Mouse (Mus musculus) left cerebral cortex, adult 11 months (tissue): ENCODE data around the gene Baiap2l1.

Experiments
- DNase-seq: peaks from one replicate; pipeline ENCODE4 v3.0.0; 2022; ENCODE audit warnings: low spot score

The Baiap2l1 gene

DNA sequence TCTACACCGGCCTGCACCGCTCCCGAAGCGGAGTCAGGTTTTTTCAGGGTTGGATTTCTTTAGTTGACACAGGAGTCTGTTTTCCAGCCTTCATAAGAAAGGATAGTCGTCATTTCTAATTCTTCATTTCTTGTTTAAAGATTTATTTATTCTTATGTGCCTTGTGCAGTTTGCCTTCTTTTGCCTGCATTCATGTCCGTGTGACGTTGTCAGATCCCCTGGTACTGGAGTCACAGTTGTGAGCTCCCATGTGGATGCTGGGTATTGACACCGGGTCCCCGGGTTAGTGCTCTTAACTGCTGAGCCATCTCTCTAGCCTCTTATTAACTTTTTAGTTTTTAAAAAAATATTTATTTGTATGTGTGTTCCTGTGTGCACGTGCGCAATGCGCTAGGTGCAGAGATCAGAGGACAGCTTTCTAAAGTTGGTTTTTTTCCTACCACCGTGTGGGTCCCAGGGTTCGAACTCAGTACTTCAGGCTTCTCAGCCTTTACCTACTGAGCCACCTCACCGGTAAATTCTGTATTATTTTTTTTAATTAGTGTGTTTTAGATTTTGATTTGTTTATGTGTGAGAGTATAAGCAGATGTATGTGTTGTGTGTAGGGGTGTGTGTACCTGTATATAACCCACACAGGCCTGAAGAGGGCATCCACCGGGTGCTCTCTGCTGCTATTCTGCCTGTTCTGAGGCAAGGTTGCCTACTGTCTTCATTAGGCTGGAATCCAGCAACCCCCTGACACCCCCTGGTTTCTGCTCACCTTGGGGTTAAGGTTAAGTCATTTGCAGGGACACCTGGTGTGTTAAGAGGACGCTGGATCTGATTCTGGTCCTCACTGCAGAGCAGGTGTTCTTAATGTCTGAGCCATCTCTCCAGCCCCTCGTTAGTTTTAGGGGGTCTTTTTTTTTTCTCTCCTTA, 133.8 kb downstream of the Baiap2l1 start:
- DNase-seq, result no peak

DNA sequence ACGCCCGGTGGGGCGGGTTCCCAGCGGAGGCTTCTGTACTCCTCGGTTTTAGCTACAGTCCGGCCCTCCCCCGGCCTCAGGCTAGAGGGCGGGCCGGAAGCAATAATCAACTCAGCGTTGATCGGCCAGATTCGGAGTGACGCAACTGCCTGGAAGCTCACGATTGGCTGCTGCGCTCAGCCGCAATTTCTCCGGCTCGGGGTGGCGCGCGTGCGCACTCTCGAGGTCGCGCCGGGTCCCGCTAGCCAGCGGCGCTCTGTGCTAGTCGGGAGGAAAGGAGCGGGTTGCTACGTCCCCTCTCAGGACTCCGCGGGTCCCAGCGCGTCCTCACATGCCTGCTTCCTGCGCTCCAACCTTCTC, 134.4 kb downstream of the Baiap2l1 start, which contains the start of gene Tecpr1:
Gene Tecpr1, minus strand, starts transcription at position 113 of the 360 bp plus-strand sequence.
- DNase-seq, result peak; percentile 91

DNA sequence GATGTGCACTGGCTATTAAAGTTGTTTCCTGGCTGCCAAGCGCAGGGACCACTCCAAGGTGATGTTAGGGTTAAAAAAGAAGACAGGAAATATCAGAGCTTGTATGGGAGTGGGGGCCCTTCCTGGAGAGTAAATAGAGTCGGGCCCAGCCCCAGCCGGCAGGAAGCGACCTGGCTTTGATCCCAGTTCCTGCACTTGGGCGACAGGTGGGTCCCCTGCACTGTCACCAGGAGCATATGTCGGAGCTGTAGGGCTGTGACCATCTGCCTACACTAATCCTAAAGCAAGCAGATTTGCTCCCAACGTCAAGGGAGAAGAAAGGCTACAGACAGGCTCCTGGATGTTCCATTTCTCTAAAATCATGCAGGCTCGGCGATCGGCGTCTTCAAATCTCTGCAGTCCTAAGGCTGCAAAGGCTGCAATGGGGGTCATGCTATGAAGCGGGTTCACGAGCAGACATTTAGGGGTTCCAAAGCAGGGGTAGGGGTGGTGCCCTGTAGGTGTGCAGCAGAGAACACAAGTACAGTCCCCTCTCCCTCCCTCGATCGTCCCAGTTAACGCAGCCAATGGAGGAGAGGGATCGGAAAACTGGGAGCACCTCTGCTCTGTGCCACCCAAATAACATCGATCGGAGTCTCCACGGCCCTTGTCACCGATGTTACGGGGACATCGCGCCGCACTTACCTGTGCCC, 135.0 kb downstream of the Baiap2l1 start:
- DNase-seq, result no peak

DNA sequence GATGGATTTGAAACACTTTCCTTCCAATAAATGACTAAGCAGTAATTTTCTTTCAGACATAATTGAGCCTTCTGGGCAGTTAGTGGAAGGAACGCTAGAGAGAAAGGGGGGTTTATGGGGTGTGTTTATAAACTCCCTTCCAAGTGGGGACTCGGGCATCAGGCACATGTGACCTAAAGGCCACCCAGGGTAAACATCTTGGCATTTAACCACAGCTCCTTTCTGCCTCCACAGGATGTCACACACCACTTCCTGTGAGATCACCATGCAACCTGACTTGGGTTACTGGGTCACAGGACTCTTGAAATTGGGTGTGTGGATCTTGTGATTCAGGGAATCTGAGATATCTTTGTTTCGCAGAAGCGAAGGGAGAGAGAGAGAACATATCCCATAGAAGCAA, 136.6 kb downstream of the Baiap2l1 start:
- no peak for DNase-seq

DNA sequence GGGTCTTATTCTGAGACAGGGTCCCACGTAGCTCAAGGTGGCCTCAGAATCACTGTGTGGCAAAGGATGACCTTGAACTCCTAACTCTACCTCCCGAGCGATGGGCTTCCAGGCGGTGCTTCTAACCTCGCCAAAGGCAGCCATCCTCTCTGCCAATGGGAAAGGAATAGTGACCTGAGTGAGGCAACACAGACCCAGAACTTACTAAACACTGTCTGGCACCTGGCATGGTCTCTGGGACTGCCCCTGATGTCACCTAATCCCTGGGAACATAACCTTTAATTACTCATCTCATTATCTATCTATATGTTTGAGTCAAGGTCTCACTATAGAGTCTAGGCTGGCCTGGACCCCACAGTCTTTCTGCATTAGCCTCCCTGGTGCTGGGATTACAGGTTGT, 138.0 kb downstream of the Baiap2l1 start:
- DNase-seq, result no peak

DNA sequence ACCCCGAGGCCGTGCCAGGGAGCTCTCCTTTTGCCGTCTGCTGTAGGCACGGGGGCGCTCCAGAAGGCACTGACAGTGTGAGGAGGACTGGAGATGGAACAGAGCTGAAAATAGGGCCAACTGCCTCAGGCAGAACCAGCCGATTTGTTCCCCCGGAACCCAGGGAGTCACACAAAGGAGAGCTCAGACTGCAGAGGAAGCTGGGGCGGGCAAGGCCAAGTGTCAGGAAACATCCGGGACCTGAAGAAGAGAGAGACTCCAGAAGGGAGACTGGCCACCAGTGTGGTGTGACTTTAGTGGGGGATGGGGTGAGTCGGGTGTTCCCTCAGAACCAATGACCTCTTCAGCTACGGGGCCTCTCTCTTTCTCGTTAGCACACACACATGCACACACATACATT, 138.6 kb downstream of the Baiap2l1 start:
- no peak for DNase-seq

DNA sequence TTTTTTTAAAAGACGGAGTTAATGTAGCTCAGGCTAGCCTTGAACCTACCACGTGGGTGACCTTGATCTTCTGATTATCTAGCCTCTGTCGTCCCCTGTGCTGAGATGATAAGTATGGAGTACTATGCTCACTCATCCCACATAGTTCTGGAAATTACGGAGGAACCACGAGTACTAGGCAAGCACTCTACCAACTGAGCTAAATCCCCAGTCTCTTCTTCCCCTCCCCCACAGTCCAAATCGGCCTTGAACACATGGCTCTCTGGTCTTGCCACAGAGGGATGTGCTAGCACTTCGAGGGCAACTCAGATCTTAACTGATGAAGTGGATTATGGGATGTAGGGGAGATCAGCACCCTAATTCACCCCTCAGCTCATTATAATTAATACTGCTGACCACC, 139.9 kb downstream of the Baiap2l1 start:
- no peak for DNase-seq

DNA sequence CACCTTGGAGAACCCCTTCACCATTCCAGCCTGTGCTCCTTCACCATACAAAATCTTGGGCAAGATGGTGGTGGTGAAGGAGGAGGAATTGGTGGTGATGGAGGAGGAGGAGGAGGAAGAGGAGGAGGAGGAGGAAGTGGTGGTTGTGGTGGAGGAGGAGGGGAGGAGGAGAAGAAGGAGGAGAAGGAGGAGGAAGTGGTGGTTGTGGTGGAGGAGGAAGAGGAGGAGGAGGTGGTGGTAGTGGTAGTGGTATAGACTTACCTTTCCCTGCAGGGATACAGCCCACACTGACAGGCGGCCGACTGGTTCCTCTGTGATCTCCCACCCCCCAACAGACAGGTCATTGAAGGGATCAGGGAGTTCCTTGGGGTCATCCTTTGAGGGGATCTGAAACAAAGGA, 141.9 kb downstream of the Baiap2l1 start:
- DNase-seq, result no peak
